Mouse (Mus musculus) lung, adult 18-20 months (tissue): ENCODE results near the gene Evx2.

Experiments
- DNase-seq, 2 experiments: peaks; one replicate each; pipeline ENCODE4 v3.0.0; 2022; ENCODE audit warnings: mixed read lengths in 2 of 2

Evx2 gene

GRCm38 (mm10) chr2:74659507-74660005, at the start of gene Evx2:
Evx2 (minus strand) TSS chr2:74659557.
- DNase-seq = no peak

- DNase-seq = no peak
Measured at GRCm38 (mm10) chr2:74708676-74709075, 49.3 kb upstream of the Evx2 start.

- DNase-seq = no peak
Measured at GRCm38 (mm10) chr2:74707599-74707998, 48.2 kb upstream of the Evx2 start.

GRCm38 (mm10) chr2:74706393-74706960, 47.1 kb upstream of the Evx2 start:
- DNase-seq = no peak

GRCm38 (mm10) chr2:74705467-74706089, 46.2 kb upstream of the Evx2 start:
- DNase-seq = no peak

- no peak for DNase-seq
Measured at GRCm38 (mm10) chr2:74704999-74705466, 45.7 kb upstream of the Evx2 start.

GRCm38 (mm10) chr2:74704393-74704998, 45.1 kb upstream of the Evx2 start, which contains the start of gene Hoxd8:
Hoxd8 (plus strand) TSS chr2:74704615.
- DNase-seq = no peak

- no peak for DNase-seq
Measured at GRCm38 (mm10) chr2:74703720-74704392, 44.5 kb upstream of the Evx2 start.

- no peak for DNase-seq
Measured at GRCm38 (mm10) chr2:74703317-74703716, 44.0 kb upstream of the Evx2 start.

- no peak for DNase-seq
Measured at GRCm38 (mm10) chr2:74702820-74703219, 43.5 kb upstream of the Evx2 start.

GRCm38 (mm10) chr2:74701949-74702819, 42.8 kb upstream of the Evx2 start:
- peak; percentile 49 to 53 for DNase-seq

GRCm38 (mm10) chr2:74700546-74701112, 41.3 kb upstream of the Evx2 start:
- DNase-seq = no peak

- DNase-seq = no peak
Measured at GRCm38 (mm10) chr2:74699664-74700545, 40.5 kb upstream of the Evx2 start.

- no peak for DNase-seq
Measured at GRCm38 (mm10) chr2:74699053-74699430, 39.7 kb upstream of the Evx2 start.

- no peak for DNase-seq
Measured at GRCm38 (mm10) chr2:74698201-74699052, 39.1 kb upstream of the Evx2 start.

- no peak for DNase-seq
Measured at GRCm38 (mm10) chr2:74697567-74698121, 38.3 kb upstream of the Evx2 start, which contains the start of gene Hoxd9. Hoxd9 (plus strand) TSS chr2:74697727.

GRCm38 (mm10) chr2:74696442-74697335, 37.3 kb upstream of the Evx2 start:
- DNase-seq = no peak

- no peak for DNase-seq
Measured at GRCm38 (mm10) chr2:74695813-74696430, 36.6 kb upstream of the Evx2 start.
